Mouse (Mus musculus): ENCODE measurements around the gene Spock2. TPM values are rescaled to one million over a fixed set of nuclear protein-coding genes. Genes with fewer than 3 reads are reported as not detected.
A peak's percentile ranks its signal among the peaks of the same experiment; 100 is the strongest.

The Spock2 gene
- polyA plus RNA-seq (2014; fragmentation: Nextera tagmentation; extraction: Ambion mirVana) = 92.4 and 95.3 TPM in 2 replicates

- Histone ChIP-seq H3K4me1 (ENCODE audit: control insufficient read depth, insufficient read depth, low read length) (peaks cover 24% of the 10 kb centered on the region), H3K27ac (ENCODE audit: low read depth, low read length) (peak within 1 kb of the TSS; percentile 94), H3K9ac (replicated peaks; ENCODE audit: low read depth, low read length) (peak within 1 kb of the TSS; percentile 96), H3K4me3 (ENCODE audit: low read depth, low read length) (peak within 1 kb of the TSS; percentile 88), H3K4me2 (ENCODE audit: low read depth, low read length) (peak within 1 kb of the TSS; percentile 90), H3K9me3 (ENCODE audit: control insufficient read depth, low read length) (no peaks in the 10 kb centered on the region), H3K27me3 (ENCODE audit: control insufficient read depth, insufficient read depth, low read length) (no peaks in the 10 kb centered on the region), H3K36me3 (ENCODE audit: control insufficient read depth, insufficient read depth, low read length) (0 out of 2 replicates have a peak, but pooled peaks cover 1% of the 10 kb centered on the region)
- ATAC-seq (ENCODE audit: low read depth) = no peak; the same call in none of the 2 replicates
- WGBS = under 1% methylated on average over 22 of the region's 22 CpGs
Observed at GRCm38 (mm10) chr10:60106146-60106530, at the start of gene Spock2. Spock2 (plus strand) TSS chr10:60106219.

DNA sequence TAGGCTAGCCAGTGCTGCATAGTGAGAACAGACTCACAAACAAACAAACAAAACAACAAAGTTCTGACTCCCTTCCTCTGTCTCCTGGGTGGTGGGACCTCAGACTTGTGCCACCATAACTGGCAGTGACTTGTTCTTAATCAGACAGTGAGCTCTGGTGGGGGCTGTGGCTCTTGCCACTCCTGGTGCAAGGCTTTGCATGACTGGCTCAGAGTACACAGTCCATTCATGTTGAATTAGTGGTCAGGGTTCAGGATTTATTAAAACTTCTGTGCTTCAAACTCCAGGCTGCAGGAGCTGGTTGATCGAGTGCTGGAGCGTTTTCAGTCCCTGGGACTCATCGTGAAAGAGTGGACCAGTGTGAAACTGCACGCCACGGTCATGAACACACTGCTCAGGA lies 43.8 kb upstream of the Spock2 start:
- H3K27me3 ChIP-seq (ENCODE audit: control insufficient read depth, insufficient read depth, low read length) = no peaks in the 10 kb centered on the region
- 83% methylated on average over 5 of the region's 5 CpGs for WGBS
- no peak overlapping the region for H3K9ac ChIP-seq (replicated peaks; ENCODE audit: low read depth, low read length)
- H3K4me3 ChIP-seq (ENCODE audit: low read depth, low read length) = no peak overlapping the region
- no peak overlapping the region for H3K4me2 ChIP-seq (ENCODE audit: low read depth, low read length)
- no peaks in the 10 kb centered on the region for H3K9me3 ChIP-seq (ENCODE audit: control insufficient read depth, low read length)
- H3K27ac ChIP-seq (ENCODE audit: low read depth, low read length) = no peak overlapping the region
- H3K36me3 ChIP-seq (ENCODE audit: control insufficient read depth, insufficient read depth, low read length) = no peaks in the 10 kb centered on the region
- H3K4me1 ChIP-seq (ENCODE audit: control insufficient read depth, insufficient read depth, low read length) = no peaks in the 10 kb centered on the region
- no peak for ATAC-seq (ENCODE audit: low read depth)

- 50% methylated on average over 5 of the region's 5 CpGs for WGBS
Observed at GRCm38 (mm10) chr10:60062931-60063330, 43.1 kb upstream of the Spock2 start.

DNA sequence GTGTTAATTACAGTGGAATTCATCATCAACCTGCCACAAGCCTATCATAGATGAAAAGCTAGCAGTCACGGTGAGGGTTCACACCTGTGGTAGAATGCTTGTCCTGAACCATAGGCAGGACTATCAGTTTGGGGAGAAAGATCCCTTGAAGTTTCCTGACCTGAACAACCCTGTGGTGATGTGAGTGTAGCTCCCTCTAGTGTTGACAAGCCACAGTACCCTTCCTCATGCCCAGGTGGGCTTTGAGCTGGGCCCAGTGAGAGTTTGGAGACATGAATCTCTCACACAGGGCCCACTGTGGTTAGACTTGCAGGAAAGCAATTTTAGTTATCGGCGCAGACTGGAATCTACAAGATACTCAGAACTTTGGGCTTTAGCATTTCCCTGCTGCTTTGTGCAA lies 39.5 kb upstream of the Spock2 start:
- H3K4me1 ChIP-seq (ENCODE audit: control insufficient read depth, insufficient read depth, low read length) = no peaks in the 10 kb centered on the region
- no peak overlapping the region for H3K27ac ChIP-seq (ENCODE audit: low read depth, low read length)
- no peaks in the 10 kb centered on the region for H3K9me3 ChIP-seq (ENCODE audit: control insufficient read depth, low read length)
- no peak overlapping the region for H3K9ac ChIP-seq (replicated peaks; ENCODE audit: low read depth, low read length)
- H3K4me3 ChIP-seq (ENCODE audit: low read depth, low read length) = no peak overlapping the region
- no peaks in the 10 kb centered on the region for H3K36me3 ChIP-seq (ENCODE audit: control insufficient read depth, insufficient read depth, low read length)
- ATAC-seq (ENCODE audit: low read depth) = no peak; the same call in 1 of the 2 replicates
- H3K4me2 ChIP-seq (ENCODE audit: low read depth, low read length) = no peak overlapping the region
- WGBS = 78% methylated on average over 3 of the region's 3 CpGs
- H3K27me3 ChIP-seq (ENCODE audit: control insufficient read depth, insufficient read depth, low read length) = no peaks in the 10 kb centered on the region

More at GRCm38 (mm10) chr10:60062931-60063330, 43.1 kb upstream of the Spock2 start:
- Histone ChIP-seq H3K9ac (replicated peaks; ENCODE audit: low read depth, low read length) (no peak overlapping the region), H3K36me3 (ENCODE audit: control insufficient read depth, insufficient read depth, low read length) (no peaks in the 10 kb centered on the region), H3K4me2 (ENCODE audit: low read depth, low read length) (no peak overlapping the region), H3K4me1 (ENCODE audit: control insufficient read depth, insufficient read depth, low read length) (no peaks in the 10 kb centered on the region), H3K27ac (ENCODE audit: low read depth, low read length) (no peak overlapping the region), H3K4me3 (ENCODE audit: low read depth, low read length) (no peak overlapping the region), H3K9me3 (ENCODE audit: control insufficient read depth, low read length) (no peaks in the 10 kb centered on the region), H3K27me3 (ENCODE audit: control insufficient read depth, insufficient read depth, low read length) (no peaks in the 10 kb centered on the region)
- no peak for ATAC-seq (ENCODE audit: low read depth)

- Histone ChIP-seq H3K36me3 (ENCODE audit: control insufficient read depth, insufficient read depth, low read length) (no peaks in the 10 kb centered on the region), H3K4me3 (ENCODE audit: low read depth, low read length) (no peak overlapping the region), H3K27ac (ENCODE audit: low read depth, low read length) (no peak overlapping the region), H3K27me3 (ENCODE audit: control insufficient read depth, insufficient read depth, low read length) (no peaks in the 10 kb centered on the region), H3K4me1 (ENCODE audit: control insufficient read depth, insufficient read depth, low read length) (0 out of 2 replicates have a peak, but pooled peaks cover 2% of the 10 kb centered on the region), H3K9me3 (ENCODE audit: control insufficient read depth, low read length) (no peaks in the 10 kb centered on the region), H3K9ac (replicated peaks; ENCODE audit: low read depth, low read length) (no peak overlapping the region), H3K4me2 (ENCODE audit: low read depth, low read length) (no peak overlapping the region)
- ATAC-seq (ENCODE audit: low read depth) = no peak
- WGBS = 91% methylated on average over 1 of the region's 1 CpGs
Observed at GRCm38 (mm10) chr10:60075159-60075558, 30.9 kb upstream of the Spock2 start.

GRCm38 (mm10) chr10:60077226-60077625 lies 28.8 kb upstream of the Spock2 start:
- Histone ChIP-seq H3K4me3 (ENCODE audit: low read depth, low read length) (no peak overlapping the region), H3K9me3 (ENCODE audit: control insufficient read depth, low read length) (no peaks in the 10 kb centered on the region), H3K4me2 (ENCODE audit: low read depth, low read length) (no peak overlapping the region), H3K4me1 (ENCODE audit: control insufficient read depth, insufficient read depth, low read length) (0 out of 2 replicates have a peak, but pooled peaks cover 9% of the 10 kb centered on the region), H3K27ac (ENCODE audit: low read depth, low read length) (no peak overlapping the region), H3K36me3 (ENCODE audit: control insufficient read depth, insufficient read depth, low read length) (no peaks in the 10 kb centered on the region), H3K9ac (replicated peaks; ENCODE audit: low read depth, low read length) (no peak overlapping the region), H3K27me3 (ENCODE audit: control insufficient read depth, insufficient read depth, low read length) (no peaks in the 10 kb centered on the region)
- ATAC-seq (ENCODE audit: low read depth) = no peak
- WGBS = 92% methylated on average over 7 of the region's 7 CpGs

- Histone ChIP-seq H3K27ac (ENCODE audit: low read depth, low read length) (peak overlapping the region; percentile 22; the same call in 1 of the 2 replicates), H3K9ac (replicated peaks; ENCODE audit: low read depth, low read length) (no peak overlapping the region), H3K4me2 (ENCODE audit: low read depth, low read length) (no peak overlapping the region), H3K9me3 (ENCODE audit: control insufficient read depth, low read length) (no peaks in the 10 kb centered on the region), H3K4me1 (ENCODE audit: control insufficient read depth, insufficient read depth, low read length) (0 out of 2 replicates have a peak, but pooled peaks cover 9% of the 10 kb centered on the region), H3K27me3 (ENCODE audit: control insufficient read depth, insufficient read depth, low read length) (no peaks in the 10 kb centered on the region), H3K36me3 (ENCODE audit: control insufficient read depth, insufficient read depth, low read length) (no peaks in the 10 kb centered on the region), H3K4me3 (ENCODE audit: low read depth, low read length) (no peak overlapping the region)
- ATAC-seq (ENCODE audit: low read depth) = no peak
- WGBS = 70% methylated on average over 18 of the region's 18 CpGs
Observed at GRCm38 (mm10) chr10:60077736-60078560, 28.1 kb upstream of the Spock2 start.

DNA sequence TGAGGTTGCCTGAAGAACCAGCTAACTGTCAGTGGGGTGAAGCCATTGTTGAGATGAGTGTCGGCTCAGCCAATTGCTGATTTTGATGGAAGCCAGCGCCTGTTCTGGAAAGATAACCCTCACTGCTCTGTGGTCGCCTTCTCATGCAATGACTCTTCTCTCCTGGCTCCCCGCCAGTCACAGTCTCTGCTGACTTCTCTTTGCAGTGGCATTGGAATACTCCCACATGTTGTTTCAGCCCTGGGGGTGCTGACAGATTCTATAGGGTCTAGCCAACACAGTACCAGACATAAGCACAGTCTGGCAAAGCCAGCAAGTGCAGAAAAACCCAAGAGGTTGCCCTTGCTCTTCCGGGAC lies 27.5 kb upstream of the Spock2 start:
- 52% methylated on average over 5 of the region's 5 CpGs for WGBS
- H3K9ac ChIP-seq (replicated peaks; ENCODE audit: low read depth, low read length) = no peak overlapping the region
- no peak overlapping the region for H3K4me2 ChIP-seq (ENCODE audit: low read depth, low read length)
- H3K36me3 ChIP-seq (ENCODE audit: control insufficient read depth, insufficient read depth, low read length) = no peaks in the 10 kb centered on the region
- H3K9me3 ChIP-seq (ENCODE audit: control insufficient read depth, low read length) = no peaks in the 10 kb centered on the region
- H3K4me1 ChIP-seq (ENCODE audit: control insufficient read depth, insufficient read depth, low read length) = 0 out of 2 replicates have a peak, but pooled peaks cover 9% of the 10 kb centered on the region
- no peaks in the 10 kb centered on the region for H3K27me3 ChIP-seq (ENCODE audit: control insufficient read depth, insufficient read depth, low read length)
- ATAC-seq (ENCODE audit: low read depth) = no peak
- H3K27ac ChIP-seq (ENCODE audit: low read depth, low read length) = no peak overlapping the region
- H3K4me3 ChIP-seq (ENCODE audit: low read depth, low read length) = no peak overlapping the region

- H3K27ac ChIP-seq (ENCODE audit: low read depth, low read length) = no peak overlapping the region
- WGBS = 69% methylated on average over 3 of the region's 3 CpGs
- no peak overlapping the region for H3K9ac ChIP-seq (replicated peaks; ENCODE audit: low read depth, low read length)
- no peaks in the 10 kb centered on the region for H3K36me3 ChIP-seq (ENCODE audit: control insufficient read depth, insufficient read depth, low read length)
- no peaks in the 10 kb centered on the region for H3K27me3 ChIP-seq (ENCODE audit: control insufficient read depth, insufficient read depth, low read length)
- H3K4me1 ChIP-seq (ENCODE audit: control insufficient read depth, insufficient read depth, low read length) = 0 out of 2 replicates have a peak, but pooled peaks cover 9% of the 10 kb centered on the region
- no peaks in the 10 kb centered on the region for H3K9me3 ChIP-seq (ENCODE audit: control insufficient read depth, low read length)
- H3K4me2 ChIP-seq (ENCODE audit: low read depth, low read length) = no peak overlapping the region
- ATAC-seq (ENCODE audit: low read depth) = no peak
- H3K4me3 ChIP-seq (ENCODE audit: low read depth, low read length) = no peak overlapping the region
Observed at GRCm38 (mm10) chr10:60080171-60080570, 25.8 kb upstream of the Spock2 start.
